Mouse (Mus musculus) thymus, postnatal 36 days (tissue): ENCODE data around the gene Prkcz.
A peak's percentile ranks its signal among the peaks of the same experiment; 100 is the strongest.

Experiments used
- DNase-seq, 2 experiments: peaks; one replicate each; pipeline ENCODE4 v3.0.0; 2022; ENCODE audit warnings: mixed read lengths in 2 of 2

Gene Prkcz

DNA sequence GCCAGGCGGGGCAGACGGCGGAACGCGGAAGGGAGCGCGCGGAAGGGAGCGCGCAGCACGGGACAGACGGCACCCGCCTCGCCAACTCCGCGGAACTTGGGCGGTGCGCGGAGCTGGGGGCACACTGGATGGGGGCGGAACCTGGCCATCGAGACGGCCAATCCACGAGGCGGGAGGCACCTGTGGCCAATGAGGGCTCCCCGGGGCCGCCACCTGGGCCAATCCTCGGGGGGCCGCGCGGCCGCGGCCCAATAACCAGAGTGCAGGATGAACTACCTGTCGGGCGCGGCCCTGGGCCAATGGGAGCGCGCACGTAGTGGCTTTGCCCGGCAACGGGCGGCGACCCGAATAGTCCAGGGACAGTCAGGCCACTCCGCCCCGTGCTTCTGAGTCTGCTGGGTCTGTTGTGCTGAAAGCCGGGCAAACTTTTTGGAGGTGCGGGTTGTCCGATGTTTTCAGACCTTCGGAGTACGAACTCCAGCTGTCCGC lies at the start of gene Prkcz:
Prkcz (minus strand) TSS at position 59 of the 489 bp plus-strand sequence.
- DNase-seq: peak; percentile 87 to 94

DNA sequence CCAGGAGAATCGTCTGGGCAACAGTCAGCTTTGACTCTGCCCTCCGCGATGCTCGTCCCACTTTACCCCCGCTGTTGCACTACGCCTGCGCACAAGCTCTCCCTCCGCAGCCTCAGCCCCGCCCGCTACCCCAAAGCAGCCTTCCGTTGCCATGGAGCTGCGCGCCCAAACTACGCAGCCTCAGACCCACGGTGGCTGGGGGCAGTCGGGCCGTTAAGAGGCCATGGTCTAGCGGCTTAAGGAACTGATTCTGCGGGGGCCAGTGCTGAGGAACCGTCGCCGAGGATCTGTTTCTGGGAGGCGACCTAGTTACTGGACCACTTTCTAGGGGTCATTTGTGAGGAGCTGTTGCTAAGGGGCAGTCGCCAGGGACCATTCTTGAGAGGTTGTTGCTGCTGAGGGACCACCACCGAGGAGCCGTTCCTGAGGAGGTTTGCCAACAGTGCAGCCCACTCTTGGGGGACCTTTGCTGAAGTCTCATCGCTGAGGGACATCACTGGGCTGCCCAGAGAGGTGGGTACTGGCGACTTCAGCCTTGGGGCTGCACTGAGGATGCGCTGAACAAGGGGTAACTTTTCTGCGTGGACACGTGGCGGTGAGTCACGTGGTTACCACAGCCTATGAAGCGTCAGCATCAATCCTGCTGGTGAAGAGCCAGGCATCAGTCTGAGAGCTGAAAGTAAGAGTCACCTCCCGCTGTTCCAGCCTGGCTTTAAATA lies 48.1 kb upstream of the Prkcz start, which contains the start of gene Cfap74:
Cfap74 (plus strand) TSS at position 133 of the 719 bp plus-strand sequence.
- DNase-seq: peak; percentile 86 to 91

DNA sequence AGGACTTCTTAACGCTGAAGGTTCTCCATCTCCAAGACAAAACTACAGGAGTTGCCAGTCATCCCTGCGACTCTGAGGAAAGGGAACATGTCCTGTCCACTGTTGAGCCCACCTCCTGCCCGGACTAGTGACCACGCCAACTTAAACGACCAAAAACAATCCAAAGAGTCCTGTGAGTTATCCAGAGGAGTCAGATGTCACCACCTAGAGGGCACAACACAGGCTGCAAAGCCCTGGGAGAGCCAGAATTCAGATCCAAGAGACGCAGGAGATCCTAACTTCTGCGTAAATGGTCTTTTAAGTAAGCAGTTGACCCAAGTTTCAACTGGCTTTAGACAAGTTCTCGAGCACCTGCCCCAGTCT lies 47.5 kb upstream of the Prkcz start:
- DNase-seq: no peak

DNA sequence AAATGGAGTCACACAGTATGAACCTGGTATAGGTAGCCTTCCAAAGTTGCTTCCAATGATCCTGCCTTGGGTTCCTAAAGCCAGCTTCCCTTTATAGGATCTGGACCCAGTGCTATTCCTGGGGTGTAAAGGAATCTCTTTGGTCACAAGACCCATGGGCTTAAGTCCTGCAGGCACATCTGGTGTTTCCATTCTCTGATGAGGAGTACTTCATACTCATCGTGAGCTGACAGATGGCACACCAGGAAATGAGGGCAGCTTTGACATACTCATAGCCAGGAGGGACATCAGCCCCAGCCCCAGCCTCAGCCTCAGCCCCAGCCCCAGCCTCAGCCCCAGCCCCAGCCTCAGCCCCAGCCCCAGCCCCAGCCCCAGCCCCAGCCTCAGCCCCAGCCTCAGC lies 41.3 kb upstream of the Prkcz start:
- DNase-seq: no peak

DNA sequence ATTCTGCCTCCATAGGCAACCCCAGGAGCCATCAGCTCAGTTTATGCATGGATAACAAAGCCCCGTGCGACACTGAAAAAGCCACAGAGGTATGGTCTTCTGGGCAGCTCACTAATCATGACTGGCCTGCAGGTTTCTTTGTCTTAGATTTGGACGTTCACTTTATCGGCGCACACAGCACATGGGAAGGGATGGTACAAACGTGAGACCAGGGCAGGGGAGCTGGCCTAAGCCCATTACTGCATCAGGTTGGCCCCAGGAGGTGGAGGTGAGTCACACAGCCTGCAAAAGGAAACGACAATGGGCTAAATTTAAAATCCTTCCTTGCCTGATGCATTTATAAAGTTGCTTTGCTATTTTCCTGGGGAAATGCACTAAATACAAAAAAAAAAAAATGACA lies 40.0 kb upstream of the Prkcz start:
- no peak for DNase-seq

DNA sequence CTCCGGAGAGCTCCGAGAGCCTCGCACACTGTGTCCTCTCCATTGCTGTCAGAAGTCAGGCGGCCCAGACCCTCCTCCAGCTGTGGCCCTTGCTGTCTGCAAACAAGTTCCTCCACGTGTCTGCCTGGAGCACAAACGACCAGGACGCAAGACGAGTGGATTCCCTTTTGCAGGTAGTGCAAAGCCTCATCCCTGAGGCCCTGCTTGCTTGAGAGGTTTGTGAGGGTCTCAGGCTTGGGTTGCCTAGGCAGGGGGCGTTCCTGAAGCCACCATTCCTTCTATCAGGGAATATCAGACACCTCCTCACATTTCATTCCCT lies 37.0 kb upstream of the Prkcz start:
- no peak for DNase-seq

DNA sequence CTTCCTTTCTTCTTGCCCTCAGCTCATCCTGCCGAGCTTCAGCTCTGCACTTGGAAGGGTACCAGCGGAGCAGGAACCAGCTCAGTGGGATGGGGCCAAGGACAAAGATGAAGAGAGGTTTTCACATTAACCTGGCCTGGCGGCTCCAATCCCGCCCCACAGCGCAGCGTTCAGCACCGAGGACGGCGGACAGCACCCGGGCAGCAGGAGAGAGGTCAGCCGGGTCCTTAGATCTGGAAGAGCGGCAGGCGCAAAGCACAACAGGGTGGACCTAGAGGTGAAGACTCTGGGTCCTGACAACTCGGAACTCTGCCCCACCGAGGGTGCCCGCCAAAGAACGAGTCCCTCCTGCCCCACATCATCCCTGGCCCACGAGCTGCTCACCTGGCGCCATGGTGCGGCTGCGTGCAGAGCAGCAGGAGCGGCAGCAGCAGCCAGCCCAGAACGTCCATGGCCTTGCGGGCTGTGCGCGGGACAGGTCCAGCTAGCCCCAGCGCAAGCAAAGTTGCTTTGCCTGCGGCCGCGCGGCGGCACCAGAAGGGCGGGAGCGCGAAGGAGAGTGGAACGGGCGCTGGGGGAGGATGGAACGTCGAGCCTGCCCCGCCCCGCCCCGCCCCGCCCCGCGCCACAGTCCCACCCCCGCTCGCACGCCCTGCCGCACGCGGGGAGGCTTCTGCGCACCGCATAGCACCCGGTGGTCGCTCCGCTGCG lies 36.5 kb upstream of the Prkcz start, which contains the start of gene Gabrd:
Gabrd (minus strand) TSS at position 602 of the 711 bp plus-strand sequence.
- peak; percentile 33 to 42 for DNase-seq

DNA sequence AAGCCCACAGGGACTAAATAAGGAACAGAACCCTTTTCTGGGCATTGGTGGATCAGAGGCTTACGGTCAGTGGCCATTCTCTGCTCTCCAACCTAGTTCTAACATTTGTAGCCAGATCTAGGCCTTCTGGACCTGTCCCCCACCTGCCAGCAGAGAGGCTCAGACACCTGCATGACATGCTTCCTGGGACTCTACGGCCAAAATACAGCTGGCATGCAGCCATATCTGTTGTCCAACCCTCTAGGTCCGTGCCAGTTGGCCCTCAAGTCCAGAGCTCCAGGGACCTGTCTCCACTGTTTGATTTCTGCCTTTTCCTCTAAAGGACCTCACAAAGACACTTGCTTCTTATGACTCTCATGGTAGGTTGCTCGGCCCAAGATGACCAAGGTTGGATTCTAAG lies 35.6 kb upstream of the Prkcz start:
- no peak for DNase-seq

DNA sequence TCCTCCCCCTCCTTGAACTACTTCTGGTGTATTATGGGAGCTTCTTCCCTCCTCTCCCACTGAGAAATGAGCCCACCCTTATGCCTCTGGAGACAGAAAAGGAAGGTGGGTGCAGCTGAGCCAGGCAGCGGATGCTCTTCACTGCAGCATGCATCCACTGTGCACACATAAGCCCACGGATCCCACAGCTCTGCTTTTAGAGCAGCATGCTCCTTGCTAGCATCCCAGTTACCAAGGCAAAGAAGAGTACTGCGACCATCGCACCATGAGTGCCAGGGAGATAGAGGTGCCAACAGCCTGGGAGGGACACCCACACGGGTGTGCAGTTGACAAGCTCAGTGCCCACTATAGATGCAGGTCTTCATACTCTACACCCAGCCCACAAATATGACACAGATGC lies 34.3 kb upstream of the Prkcz start:
- DNase-seq: no peak

DNA sequence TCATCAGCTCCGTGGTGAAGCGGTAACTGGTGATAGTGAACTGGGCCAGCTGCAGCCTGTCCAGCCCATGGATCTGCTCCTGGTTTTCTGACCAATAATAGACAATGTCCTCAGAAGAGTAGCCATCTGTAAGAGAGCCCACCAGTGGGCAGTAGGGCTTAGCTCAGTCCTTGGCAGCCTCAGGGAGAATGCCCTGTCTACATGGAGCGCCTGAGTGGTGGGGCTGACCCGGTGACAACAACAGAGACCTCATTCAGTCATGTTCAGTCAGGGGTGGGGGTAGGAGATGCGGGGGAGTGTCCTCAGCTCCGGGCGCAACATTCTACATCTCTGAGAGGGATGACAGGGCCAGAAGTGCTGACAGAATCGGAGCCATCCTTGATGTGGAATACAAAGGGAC lies 26.0 kb upstream of the Prkcz start:
- no peak for DNase-seq

DNA sequence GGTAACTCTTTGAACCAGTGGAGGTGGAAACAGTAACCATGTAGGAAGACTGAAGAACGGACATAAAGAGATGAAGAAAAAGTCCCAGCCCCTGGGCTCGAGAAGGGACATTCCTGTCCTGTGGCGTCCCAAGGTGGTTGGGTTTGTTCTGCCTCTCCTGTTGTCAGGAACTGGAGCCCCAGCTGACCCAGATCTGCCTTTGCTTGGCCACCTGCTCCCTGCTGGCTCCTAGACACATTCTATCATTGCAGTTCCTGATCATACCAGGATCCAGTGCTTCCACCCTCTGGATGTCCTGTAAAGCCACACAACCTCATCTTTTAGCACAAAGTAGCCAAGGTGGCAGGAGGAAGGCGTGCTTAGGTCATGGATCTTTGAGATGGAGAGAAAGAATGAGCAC lies 22.2 kb upstream of the Prkcz start:
- no peak for DNase-seq

DNA sequence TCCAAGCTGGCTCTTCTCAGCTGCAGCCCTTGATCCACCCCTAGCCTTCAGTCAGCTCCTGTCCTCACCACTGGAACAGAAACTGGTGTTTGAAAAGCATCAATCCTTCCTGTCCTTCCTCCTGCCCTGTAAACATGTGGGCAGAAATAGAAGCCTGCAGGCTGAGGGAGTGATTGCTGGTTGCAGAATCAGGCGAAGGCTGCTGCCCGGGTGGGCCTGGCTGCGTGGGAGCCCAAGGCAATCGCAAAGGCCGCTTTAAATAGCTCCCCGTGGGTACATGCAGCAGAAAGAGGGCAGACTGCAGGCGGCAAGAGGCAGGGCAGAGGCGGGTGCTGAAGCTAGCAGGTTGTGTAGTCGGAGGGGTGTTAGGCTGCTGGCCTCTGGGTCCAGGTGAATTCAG lies 21.6 kb upstream of the Prkcz start:
- no peak for DNase-seq

DNA sequence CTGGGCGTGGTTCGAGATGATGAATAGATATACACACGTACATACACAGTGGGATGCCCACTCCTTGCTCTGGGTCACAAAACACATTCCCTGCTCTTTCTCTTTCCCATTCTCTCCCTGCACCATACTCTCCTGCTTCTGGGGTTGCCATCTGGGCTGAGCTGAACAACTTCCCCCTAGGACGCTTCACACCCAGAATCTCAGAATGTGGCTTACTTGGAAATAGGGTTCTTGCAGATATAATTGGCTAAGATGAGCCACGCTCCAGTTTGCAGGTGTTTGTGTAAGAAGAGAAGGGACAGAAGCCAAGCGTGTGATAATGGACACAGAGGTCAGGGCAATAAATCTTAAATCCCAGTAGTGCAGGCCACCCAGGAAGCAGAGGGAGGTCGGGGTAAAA lies 20.8 kb upstream of the Prkcz start:
- DNase-seq: no peak

DNA sequence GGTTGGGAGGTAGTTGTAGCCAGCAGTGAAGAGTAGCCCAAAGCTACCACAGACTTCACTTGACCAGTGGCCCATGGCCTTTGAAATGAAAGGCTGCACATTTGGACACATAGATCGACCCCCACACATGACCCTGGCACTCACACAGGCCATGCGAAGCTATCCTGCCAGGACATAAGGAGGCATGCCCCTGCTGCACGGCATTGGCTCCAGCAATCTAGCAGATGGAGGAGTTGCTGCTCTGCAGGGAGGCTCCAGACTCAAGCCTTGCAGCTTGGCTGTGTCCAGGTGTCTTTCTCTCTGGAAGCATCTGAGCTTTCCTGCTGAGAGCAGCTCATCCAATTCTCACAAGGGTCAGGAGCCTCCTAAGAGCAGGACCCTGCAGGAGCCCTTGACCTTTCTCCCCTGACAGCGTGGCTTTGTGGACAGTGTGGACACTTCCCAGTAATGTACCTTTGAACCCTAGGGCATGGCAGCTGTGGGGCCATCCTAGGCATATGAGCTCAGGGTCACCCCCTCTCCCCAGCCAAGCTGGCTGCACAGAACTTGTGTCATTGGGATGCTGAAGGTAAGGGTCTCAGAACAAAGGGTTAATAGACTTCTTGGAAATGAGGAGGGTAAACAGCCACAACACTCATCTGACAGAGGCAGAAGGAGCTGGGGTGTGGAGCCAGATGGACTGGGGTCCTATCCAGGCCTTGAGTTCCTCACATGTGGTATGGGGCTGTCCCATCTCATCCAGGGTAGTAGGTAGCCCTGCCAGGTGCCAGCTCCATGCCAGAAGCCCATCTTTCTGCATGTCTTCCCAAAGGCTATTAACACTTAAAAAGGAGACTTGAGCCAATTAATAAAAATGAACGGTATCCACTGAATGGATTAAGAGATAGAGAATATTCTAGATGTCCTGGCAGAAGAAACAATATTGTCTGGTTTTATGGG lies 10.9 kb upstream of the Prkcz start:
- no peak for DNase-seq

DNA sequence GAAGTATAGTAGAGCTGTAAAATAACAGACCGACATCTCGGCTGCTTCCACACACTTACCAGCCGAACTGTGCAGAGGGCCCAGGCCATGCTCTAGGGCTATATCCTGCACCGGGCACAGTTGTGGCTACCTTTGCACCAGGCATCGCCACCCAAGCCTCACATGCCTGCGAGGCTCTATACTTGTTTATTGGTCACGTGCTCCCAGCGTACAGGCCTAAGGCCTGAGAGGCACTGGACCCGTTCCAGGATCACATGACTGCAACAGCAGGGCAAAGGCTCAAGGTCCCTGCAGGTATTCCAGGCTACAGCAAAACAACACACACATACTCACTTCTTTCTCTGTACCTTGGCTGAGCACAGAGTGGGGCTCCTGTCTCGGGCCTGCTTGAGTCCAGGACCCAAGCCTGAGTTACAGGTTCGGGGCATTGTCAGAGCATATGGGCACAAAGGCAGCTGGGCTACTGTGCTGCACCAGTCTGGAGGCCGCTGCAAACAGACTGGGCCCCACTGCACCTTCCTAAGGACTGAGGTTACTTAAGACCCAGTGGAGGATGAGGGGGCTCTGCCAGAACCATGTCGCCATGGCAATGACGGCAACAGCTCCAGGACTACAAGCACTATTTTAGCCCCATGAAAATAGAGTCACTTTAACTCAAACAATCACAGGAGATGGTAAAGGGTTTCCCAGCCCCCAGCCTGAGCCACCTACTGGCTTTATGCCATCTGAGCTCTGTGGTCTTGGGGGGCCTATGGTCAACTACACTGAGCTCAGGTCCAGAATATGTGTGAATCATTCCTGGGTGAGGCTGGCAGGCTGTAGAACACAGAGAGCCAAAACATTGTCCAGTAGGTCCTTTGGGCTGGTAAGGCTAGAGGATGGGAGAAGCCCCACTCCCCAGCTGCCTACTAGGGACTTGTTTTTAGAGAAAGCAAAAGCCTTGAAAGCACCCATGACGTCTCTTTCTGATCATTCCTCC lies 9.9 kb upstream of the Prkcz start:
- DNase-seq: no peak

DNA sequence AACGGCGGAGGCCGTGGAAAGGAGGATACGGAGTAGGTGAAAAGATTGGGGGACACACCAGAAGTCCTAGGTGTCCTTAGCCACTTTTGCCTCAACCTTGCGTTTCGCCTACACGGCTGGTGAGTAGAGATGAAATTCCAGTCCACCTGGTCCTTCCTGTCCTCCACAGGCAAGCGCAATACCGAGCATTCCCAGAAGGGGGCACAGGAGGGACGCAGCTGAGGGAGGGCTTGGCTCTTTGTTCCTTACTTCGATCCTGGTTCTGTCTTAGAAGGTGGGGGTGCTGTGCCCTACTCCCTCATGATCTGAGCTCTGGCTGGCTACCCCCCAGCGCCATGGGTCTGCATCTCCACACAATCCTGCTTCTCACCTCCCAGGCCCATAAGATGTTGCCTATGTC lies 7.5 kb upstream of the Prkcz start:
- DNase-seq: peak; percentile 81 to 85

DNA sequence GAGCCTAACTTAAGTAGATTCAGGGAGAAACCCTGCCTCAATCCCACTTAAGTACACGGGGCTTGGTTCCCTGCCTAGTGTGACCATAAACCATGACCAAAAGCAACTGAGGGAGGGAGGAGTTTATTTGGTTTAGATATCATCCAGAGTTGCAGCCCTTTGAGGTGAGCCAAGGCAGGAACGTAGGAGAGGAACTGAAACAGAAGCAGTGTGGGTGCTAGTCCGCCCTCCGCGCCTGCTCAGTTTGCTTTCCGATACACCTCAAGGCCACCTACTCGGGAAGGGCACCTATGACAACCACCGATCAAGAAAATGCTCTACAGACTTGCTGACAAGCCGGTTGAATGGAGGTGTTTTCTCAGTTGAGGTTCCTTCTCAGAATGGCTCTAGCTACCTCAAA lies 6.6 kb upstream of the Prkcz start:
- no peak for DNase-seq

DNA sequence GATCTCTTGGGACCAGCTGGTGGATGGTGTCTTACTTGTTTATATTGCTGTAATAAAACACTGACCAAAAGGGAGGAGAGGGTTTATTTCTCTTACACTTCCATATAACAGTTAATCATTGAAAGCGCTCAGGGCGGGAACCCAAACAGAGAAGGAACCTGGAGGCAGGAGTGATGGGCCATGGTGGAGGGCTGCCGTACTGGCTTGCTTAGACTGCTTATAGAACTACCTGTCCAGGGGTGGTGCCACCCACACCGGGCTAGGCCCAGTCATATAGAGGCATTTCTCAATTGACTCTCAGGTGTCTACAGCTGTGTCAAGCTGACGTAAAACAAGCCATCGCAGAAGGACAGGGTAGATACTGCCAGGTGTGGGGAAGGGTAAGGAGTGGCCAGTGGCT lies 5.6 kb upstream of the Prkcz start:
- no peak for DNase-seq

DNA sequence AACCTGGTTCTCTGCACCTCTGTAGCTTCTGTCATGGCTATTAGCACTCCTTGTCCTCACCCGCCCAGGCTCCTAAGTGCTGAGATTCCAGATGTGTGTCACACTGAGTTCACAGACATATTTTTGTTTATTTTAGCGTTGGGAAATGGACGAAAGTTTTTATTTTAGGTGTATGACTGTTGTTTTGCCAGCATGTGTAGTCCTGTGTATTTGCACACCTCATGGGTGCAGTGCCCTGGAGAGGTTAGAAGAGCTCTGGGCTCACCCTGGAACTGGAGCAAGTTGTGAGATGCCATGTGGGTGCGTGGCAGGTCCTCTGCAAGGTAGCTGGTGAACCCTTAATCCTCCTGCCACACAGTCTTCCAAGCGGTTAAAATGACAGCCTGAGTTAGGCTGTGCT lies 1.3 kb upstream of the Prkcz start:
- DNase-seq: no peak

DNA sequence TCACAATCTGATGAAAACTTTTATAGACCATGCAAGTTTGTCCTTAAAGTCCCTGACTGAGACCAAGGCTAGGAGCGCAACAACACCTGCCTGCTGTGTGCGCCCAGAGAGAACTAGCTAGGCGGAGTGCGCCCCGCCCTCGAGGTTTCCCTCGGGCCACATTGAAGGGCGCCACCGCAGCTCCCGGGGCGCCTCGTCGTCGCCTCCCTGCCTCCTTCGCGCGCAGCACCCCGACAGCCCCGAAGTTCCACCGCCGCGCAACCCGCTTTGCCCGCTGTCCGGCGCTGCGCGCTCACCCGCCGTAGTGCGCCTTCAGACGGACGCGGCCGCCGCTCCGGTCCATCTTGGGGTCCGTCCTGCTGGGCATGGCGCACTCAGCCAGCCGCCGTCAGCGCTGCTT lies 305 bp downstream of the Prkcz start:
- peak in 1 of 2 experiments; percentile 77 for DNase-seq

DNA sequence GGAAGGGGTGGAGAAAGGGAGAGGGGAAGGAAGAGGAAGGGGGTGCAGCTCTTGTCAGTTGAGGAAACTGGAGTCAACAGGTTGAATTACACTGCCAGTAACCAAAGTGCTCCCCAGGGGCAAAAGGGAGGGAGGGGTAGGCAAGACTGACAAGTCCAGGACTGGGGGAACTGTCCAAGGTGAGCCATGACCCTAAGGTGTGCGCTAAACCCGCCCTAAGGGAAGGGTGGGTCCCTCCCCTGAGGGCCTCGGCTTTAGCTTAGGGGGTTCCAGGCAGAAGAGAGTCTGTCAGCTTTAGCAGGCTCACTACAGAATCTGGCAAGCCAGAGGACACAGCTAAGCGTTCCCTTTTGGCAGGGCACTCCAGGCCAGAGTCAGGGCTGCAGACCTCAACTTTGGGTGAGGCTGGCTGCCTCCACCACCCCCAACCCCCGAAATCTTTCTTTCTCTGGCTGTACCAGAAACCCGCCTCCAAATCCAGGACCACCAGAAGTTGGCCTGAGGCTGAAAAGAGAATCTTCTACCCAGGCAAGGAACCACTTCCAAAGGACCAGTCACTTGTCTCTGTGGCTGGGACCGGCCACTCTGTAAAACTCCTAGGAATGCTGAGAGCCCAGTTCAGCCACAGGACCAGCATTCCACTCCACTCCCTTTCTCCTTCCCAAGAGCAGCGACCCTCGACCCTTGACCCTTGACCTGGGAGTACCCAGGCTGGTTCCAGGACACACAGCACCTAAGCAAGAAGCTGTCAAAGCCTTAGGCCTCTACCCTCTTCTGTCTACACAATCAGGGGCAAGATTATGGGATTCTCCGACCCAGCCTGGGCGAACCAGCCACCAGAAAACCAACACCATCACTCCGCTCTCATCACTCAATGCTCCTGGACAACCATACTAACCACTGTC lies 1.3 kb downstream of the Prkcz start:
- peak in 1 of 2 experiments; percentile 29 for DNase-seq
